Mouse (Mus musculus): ENCODE measurements at regions not wholly inside any gene's neighbourhood (a gene's known extent, or its start where the extent isn't known, plus 50 kb on each side); places are given as distances from the start of the nearest gene placed in this dataset.

GRCm38 (mm10) chr12:54312522-54313210, 109.0 kb upstream of the Egln3 start:
- no peak for DNase-seq

- peak in 1 of 2 experiments; percentile 37 for DNase-seq
Measured at GRCm38 (mm10) chr12:54311896-54312521, 108.3 kb upstream of the Egln3 start.

GRCm38 (mm10) chr12:54309874-54310273, 106.2 kb upstream of the Egln3 start:
- DNase-seq, result no peak

- DNase-seq, result no peak
Measured at GRCm38 (mm10) chr12:54309219-54309618, 105.6 kb upstream of the Egln3 start.

- no peak for DNase-seq
Measured at GRCm38 (mm10) chr12:54305135-54305630, 101.5 kb upstream of the Egln3 start.

- no peak for DNase-seq
Measured at GRCm38 (mm10) chr12:54303746-54304145, 100.1 kb upstream of the Egln3 start.

GRCm38 (mm10) chr12:54299506-54299905, 95.8 kb upstream of the Egln3 start:
- DNase-seq, result no peak

GRCm38 (mm10) chr12:54293248-54293647, 89.6 kb upstream of the Egln3 start:
- peak; percentile 64 to 81 for DNase-seq

- no peak for DNase-seq
Measured at GRCm38 (mm10) chr12:54290311-54290710, 86.7 kb upstream of the Egln3 start.

GRCm38 (mm10) chr12:54288747-54289146, 85.1 kb upstream of the Egln3 start:
- DNase-seq, result no peak

- no peak for DNase-seq
Measured at GRCm38 (mm10) chr12:54288041-54288502, 84.4 kb upstream of the Egln3 start.

- DNase-seq, result no peak
Measured at GRCm38 (mm10) chr12:54286911-54287819, 83.5 kb upstream of the Egln3 start.

- no peak for DNase-seq
Measured at GRCm38 (mm10) chr12:54283646-54284045, 80.0 kb upstream of the Egln3 start.

- no peak for DNase-seq
Measured at GRCm38 (mm10) chr12:54283011-54283410, 79.4 kb upstream of the Egln3 start.

- DNase-seq, result no peak
Measured at GRCm38 (mm10) chr12:54282281-54282921, 78.7 kb upstream of the Egln3 start.

- DNase-seq, result no peak
Measured at GRCm38 (mm10) chr12:54280457-54280856, 76.8 kb upstream of the Egln3 start.

GRCm38 (mm10) chr12:54280001-54280400, 76.3 kb upstream of the Egln3 start:
- no peak for DNase-seq

GRCm38 (mm10) chr12:54276978-54277537, 73.4 kb upstream of the Egln3 start:
- no peak for DNase-seq

- no peak for DNase-seq
Measured at GRCm38 (mm10) chr12:54273506-54273905, 69.8 kb upstream of the Egln3 start.

GRCm38 (mm10) chr12:54272696-54273095, 69.0 kb upstream of the Egln3 start:
- DNase-seq, result no peak

GRCm38 (mm10) chr12:54272226-54272625, 68.6 kb upstream of the Egln3 start:
- no peak for DNase-seq

- DNase-seq, result no peak
Measured at GRCm38 (mm10) chr12:54265852-54266251, 62.2 kb upstream of the Egln3 start.
